Mouse (Mus musculus) forebrain, embryonic 15.5 days (tissue): ENCODE data around the gene Tmx1. TPM values are rescaled to one million over a fixed set of nuclear protein-coding genes. Genes with fewer than 3 reads are reported as not detected.

ENCODE experiments used
- ATAC-seq: fragments of 200-750 bp; cut with Nextera tagmentation; replicated peaks from 2 replicates; pipeline ENCODE4 v1.8.0; 2017; ENCODE audit warnings: mild to moderate bottlenecking, moderate TSS enrichment, moderate library complexity
- H3K27ac ChIP-seq: fragments of 300-500 bp; sonication (generic); replicated peaks from 2 replicates; pipeline ENCODE4 v1.5.1; 2015; ENCODE audit warnings: mild to moderate bottlenecking, inconsistent platforms
- H3K27me3 ChIP-seq: fragments of 300-500 bp; sonication (generic); 2 replicates; pipeline ENCODE4 v1.6.1; 2015; ENCODE audit warnings: inconsistent platforms
- H3K36me3 ChIP-seq: fragments of 300-500 bp; sonication (generic); 2 replicates; pipeline ENCODE4 v1.6.1; 2015; ENCODE audit warnings: mild to moderate bottlenecking, inconsistent platforms
- H3K4me1 ChIP-seq: fragments of 300-500 bp; sonication (generic); 2 replicates; pipeline ENCODE4 v1.6.1; 2015; ENCODE audit warnings: inconsistent platforms
- H3K4me2 ChIP-seq: fragments of 300-500 bp; sonication (generic); replicated peaks from 2 replicates; pipeline ENCODE4 v1.6.1; 2015; ENCODE audit warnings: mild to moderate bottlenecking, inconsistent platforms
- H3K4me3 ChIP-seq: fragments of 300-500 bp; sonication (generic); 2 replicates; pipeline ENCODE4 v1.5.1; 2015; ENCODE audit warnings: mild to moderate bottlenecking, inconsistent platforms
- H3K9ac ChIP-seq: fragments of 300-500 bp; sonication (generic); replicated peaks from 2 replicates; pipeline ENCODE4 v1.6.1; 2015; ENCODE audit warnings: mild to moderate bottlenecking, inconsistent platforms
- H3K9me3 ChIP-seq: fragments of 300-500 bp; sonication (generic); 2 replicates; pipeline ENCODE4 v1.6.1; 2016; ENCODE audit warnings: inconsistent platforms
- WGBS: fragments of 180-500 bp; shearing (Covaris S2); methylation state at CpG from one replicate; pipeline ENCODE4 v1.1.7; 2015; ENCODE audit warnings: mixed read lengths; 5-methylcytosine and 5-hydroxymethylcytosine counted together
- polyA plus RNA-seq: library from polyadenylated mRNA; unstranded; fragments of >200 nt; fragmentation: Nextera tagmentation; extraction: Ambion mirVana; gene quantifications from 2 replicates; pipeline ENCODE4 v1.2.1, GENCODE M21; 2015

Gene Tmx1
- polyA plus RNA-seq, result 118 and 130 TPM in 2 replicates

DNA sequence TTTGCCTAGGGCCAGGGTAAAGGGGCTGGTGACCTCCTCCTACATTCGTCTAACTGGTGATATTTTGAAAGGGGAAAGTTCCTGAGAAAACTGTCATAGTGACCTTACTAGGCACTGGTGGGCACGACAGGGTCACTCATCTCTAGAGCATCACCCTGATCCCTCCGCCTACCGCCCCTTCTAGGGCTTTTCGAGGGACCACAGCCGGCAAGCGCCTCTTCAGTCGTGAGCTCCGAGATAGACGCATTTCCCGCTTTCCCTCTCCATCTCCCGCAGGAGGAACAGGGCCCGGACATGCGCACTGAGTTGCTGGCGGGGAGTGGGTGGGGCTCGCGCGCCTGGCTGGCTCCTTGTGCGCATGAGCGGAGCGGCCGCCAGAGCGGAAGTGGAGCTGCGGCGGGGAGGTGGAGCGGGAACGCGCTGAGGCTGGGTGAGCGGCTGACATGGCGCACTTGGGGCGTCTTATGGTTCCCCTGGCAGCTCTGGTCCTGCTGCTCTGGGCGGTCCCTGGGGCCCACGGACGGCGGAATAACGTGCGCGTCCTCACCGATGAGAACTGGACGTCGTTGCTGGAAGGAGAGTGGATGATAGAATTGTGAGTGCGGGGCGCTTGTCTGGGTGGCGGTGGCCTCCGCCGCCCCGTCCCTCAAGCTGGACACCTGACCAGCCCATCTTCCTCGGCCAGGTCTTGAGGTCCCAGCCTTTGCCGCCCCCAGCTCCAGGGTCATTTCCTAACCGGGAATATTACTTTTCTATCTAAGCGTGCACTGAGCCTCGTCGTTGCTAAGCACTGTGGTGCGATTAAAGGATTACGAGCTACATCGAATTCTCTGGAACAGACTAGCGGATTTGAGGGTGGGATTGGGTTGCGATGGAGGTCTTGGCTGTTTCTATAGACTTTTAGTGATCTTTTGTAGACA lies at the start of gene Tmx1:
Tmx1 (plus strand) TSS at position 370 of the 920 bp plus-strand sequence.
- ATAC-seq, result peak; percentile 99
- H3K9me3 ChIP-seq, result no peaks in the 10 kb centered on the region
- peak within 1 kb of the TSS; percentile 84 for H3K9ac ChIP-seq
- peaks cover 3% of the 10 kb centered on the region; the same call in 1 of the 2 replicates for H3K36me3 ChIP-seq
- H3K27ac ChIP-seq, result peak within 1 kb of the TSS; percentile 84
- no peaks in the 10 kb centered on the region for H3K27me3 ChIP-seq
- peaks cover 23% of the 10 kb centered on the region for H3K4me1 ChIP-seq
- peak within 1 kb of the TSS; percentile 68 for H3K4me2 ChIP-seq
- under 1% methylated on average over 55 of the region's 58 CpGs for WGBS
- peak within 1 kb of the TSS; percentile 83 for H3K4me3 ChIP-seq

DNA sequence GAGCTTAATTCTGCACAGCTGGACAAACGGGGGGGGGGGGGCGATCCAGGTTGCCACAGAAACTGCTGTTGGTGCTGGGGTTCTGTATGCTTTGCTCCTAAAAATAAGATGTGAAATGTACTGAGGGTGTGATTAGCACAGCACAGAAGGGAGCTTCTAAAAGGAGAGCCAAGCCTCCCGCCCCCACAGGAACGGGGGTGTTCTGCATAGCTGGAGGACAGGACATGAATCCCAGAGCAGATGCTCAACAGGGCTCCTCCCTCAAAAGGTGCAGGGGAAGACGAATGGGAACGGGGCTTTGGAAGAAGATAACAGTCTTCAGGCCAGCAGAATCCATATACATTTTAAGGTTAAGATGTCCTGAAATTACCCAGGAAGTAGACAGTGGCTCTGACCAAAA lies 48.6 kb upstream of the Tmx1 start:
- no peaks in the 10 kb centered on the region for H3K9me3 ChIP-seq
- H3K27ac ChIP-seq, result no peak overlapping the region
- no peaks in the 10 kb centered on the region for H3K36me3 ChIP-seq
- no peak overlapping the region for H3K4me3 ChIP-seq
- H3K9ac ChIP-seq, result no peak overlapping the region
- no peak for ATAC-seq
- 64% methylated on average over 6 of the region's 6 CpGs for WGBS
- H3K27me3 ChIP-seq, result no peaks in the 10 kb centered on the region
- no peaks in the 10 kb centered on the region for H3K4me1 ChIP-seq
- H3K4me2 ChIP-seq, result no peak overlapping the region

GRCm38 (mm10) chr12:70408396-70408795 lies 44.5 kb upstream of the Tmx1 start:
- no peak overlapping the region for H3K27ac ChIP-seq
- 76% methylated on average over 1 of the region's 1 CpGs for WGBS
- no peaks in the 10 kb centered on the region for H3K36me3 ChIP-seq
- no peaks in the 10 kb centered on the region for H3K27me3 ChIP-seq
- H3K9me3 ChIP-seq, result no peaks in the 10 kb centered on the region
- no peak overlapping the region for H3K4me3 ChIP-seq
- H3K4me2 ChIP-seq, result no peak overlapping the region
- no peaks in the 10 kb centered on the region for H3K4me1 ChIP-seq
- H3K9ac ChIP-seq, result no peak overlapping the region
- no peak for ATAC-seq

- no peak for ATAC-seq
- 70% methylated on average over 2 of the region's 2 CpGs for WGBS
- no peak overlapping the region for H3K27ac ChIP-seq
Observed at GRCm38 (mm10) chr12:70409600-70409999, 43.3 kb upstream of the Tmx1 start.

GRCm38 (mm10) chr12:70420216-70420615 lies 32.7 kb upstream of the Tmx1 start:
- WGBS, result 79% methylated on average over 1 of the region's 1 CpGs
- Histone ChIP-seq H3K9ac (no peak overlapping the region), H3K4me1 (no peaks in the 10 kb centered on the region), H3K4me3 (no peak overlapping the region), H3K27me3 (no peaks in the 10 kb centered on the region), H3K4me2 (no peak overlapping the region), H3K9me3 (no peaks in the 10 kb centered on the region), H3K36me3 (no peaks in the 10 kb centered on the region), H3K27ac (no peak overlapping the region)
- no peak for ATAC-seq

More at GRCm38 (mm10) chr12:70409600-70409999, 43.3 kb upstream of the Tmx1 start:
- Histone ChIP-seq H3K27me3 (no peaks in the 10 kb centered on the region), H3K4me3 (no peak overlapping the region), H3K4me2 (no peak overlapping the region), H3K9ac (no peak overlapping the region), H3K36me3 (no peaks in the 10 kb centered on the region), H3K9me3 (no peaks in the 10 kb centered on the region), H3K4me1 (no peaks in the 10 kb centered on the region)

- Histone ChIP-seq H3K4me1 (no peaks in the 10 kb centered on the region), H3K4me3 (no peak overlapping the region), H3K36me3 (no peaks in the 10 kb centered on the region), H3K4me2 (no peak overlapping the region), H3K9ac (no peak overlapping the region), H3K27me3 (no peaks in the 10 kb centered on the region), H3K27ac (no peak overlapping the region), H3K9me3 (no peaks in the 10 kb centered on the region)
- no peak for ATAC-seq
- 78% methylated on average over 3 of the region's 3 CpGs for WGBS
Observed at GRCm38 (mm10) chr12:70421028-70421427, 31.9 kb upstream of the Tmx1 start.

DNA sequence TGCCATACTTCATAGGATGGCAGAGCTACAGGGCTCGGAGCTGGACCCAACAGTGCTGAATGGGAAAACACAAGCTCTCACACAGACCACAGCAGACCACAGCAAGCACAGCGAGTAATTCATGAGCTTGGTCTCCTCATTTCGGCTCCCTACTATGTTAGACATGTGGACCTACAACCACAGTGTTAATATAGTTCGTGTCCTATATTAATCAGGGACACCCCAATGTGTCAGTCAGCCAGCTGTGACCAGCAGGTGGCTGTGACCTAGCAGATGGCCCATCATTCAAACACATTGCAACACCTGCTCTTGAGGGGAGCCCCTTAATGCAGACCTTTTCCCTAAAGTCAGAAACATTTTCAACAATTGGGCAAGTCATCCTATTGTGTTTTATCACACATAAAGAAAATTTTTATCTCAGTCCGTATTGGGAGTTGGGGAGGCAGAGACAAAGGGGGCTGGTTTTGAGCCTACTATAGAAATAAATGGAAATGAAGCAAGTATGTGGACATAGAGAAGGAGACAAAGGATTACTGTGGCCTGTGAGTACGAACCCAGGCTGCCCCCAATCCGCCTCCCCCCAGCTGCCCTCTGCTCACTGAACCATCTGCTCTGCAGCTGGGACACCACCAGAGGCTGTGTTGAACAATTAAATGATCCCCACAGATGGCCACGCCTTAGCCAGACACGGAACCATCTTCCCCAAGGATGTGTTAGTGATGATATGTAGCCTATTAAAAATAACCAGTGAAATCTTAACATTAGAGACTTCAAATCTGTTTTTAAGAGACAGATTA lies 30.4 kb upstream of the Tmx1 start:
- no peaks in the 10 kb centered on the region for H3K27me3 ChIP-seq
- no peak for ATAC-seq
- no peak overlapping the region for H3K4me3 ChIP-seq
- H3K4me1 ChIP-seq, result no peaks in the 10 kb centered on the region
- H3K4me2 ChIP-seq, result no peak overlapping the region
- no peak overlapping the region for H3K9ac ChIP-seq
- WGBS, result 60% methylated on average over 9 of the region's 9 CpGs
- no peaks in the 10 kb centered on the region for H3K9me3 ChIP-seq
- no peak overlapping the region for H3K27ac ChIP-seq
- H3K36me3 ChIP-seq, result no peaks in the 10 kb centered on the region

GRCm38 (mm10) chr12:70427885-70428284 lies 25.0 kb upstream of the Tmx1 start:
- Histone ChIP-seq H3K36me3 (no peaks in the 10 kb centered on the region), H3K27me3 (no peaks in the 10 kb centered on the region), H3K9ac (no peak overlapping the region), H3K4me3 (no peak overlapping the region), H3K4me2 (no peak overlapping the region), H3K4me1 (peaks cover 18% of the 10 kb centered on the region), H3K27ac (no peak overlapping the region), H3K9me3 (no peaks in the 10 kb centered on the region)
- WGBS, result 75% methylated on average over 3 of the region's 3 CpGs
- ATAC-seq, result no peak

- 75% methylated on average over 4 of the region's 4 CpGs for WGBS
- no peaks in the 10 kb centered on the region for H3K9me3 ChIP-seq
- H3K4me2 ChIP-seq, result no peak overlapping the region
- H3K27ac ChIP-seq, result no peak overlapping the region
- no peak overlapping the region for H3K4me3 ChIP-seq
- no peaks in the 10 kb centered on the region for H3K27me3 ChIP-seq
- no peak overlapping the region for H3K9ac ChIP-seq
- peaks cover 18% of the 10 kb centered on the region for H3K4me1 ChIP-seq
- no peak for ATAC-seq
- H3K36me3 ChIP-seq, result no peaks in the 10 kb centered on the region
Observed at GRCm38 (mm10) chr12:70429637-70430036, 23.3 kb upstream of the Tmx1 start.

GRCm38 (mm10) chr12:70430307-70430950 lies 22.5 kb upstream of the Tmx1 start:
- peak overlapping the region; percentile 67 for H3K27ac ChIP-seq
- no peak overlapping the region; the same call in 1 of the 2 replicates for H3K9ac ChIP-seq
- no peaks in the 10 kb centered on the region for H3K36me3 ChIP-seq
- no peaks in the 10 kb centered on the region for H3K27me3 ChIP-seq
- peak; percentile 47 for ATAC-seq
- no peaks in the 10 kb centered on the region for H3K9me3 ChIP-seq
- H3K4me1 ChIP-seq, result peaks cover 18% of the 10 kb centered on the region
- H3K4me3 ChIP-seq, result no peak overlapping the region
- H3K4me2 ChIP-seq, result no peak overlapping the region
- WGBS, result 23% methylated on average over 8 of the region's 8 CpGs

DNA sequence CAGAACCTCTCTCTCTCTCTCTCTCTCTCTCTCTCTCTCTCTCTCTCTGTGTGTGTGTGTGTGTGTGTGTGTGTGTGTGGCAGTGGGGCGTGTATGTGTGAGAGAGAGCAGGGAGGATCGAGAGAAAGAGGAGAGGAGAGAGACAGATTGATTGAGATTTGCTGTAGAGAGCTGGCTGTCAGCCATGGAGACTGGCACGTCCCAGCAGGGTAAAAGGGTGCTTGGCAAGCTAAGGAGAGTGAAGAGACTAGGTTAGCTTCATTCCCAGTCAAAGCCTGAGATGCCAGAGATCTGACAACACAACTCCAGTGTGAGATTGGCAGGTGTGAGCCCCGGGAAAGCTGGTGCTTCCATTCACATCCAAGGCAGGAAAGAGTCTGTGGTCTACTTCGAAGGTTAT lies 21.5 kb upstream of the Tmx1 start:
- H3K4me2 ChIP-seq, result no peak overlapping the region
- H3K27me3 ChIP-seq, result no peaks in the 10 kb centered on the region
- H3K27ac ChIP-seq, result peak overlapping the region; percentile 67
- H3K4me3 ChIP-seq, result no peak overlapping the region
- H3K4me1 ChIP-seq, result peaks cover 18% of the 10 kb centered on the region
- H3K36me3 ChIP-seq, result no peaks in the 10 kb centered on the region
- WGBS, result 35% methylated on average over 5 of the region's 5 CpGs
- peak; percentile 90 for ATAC-seq
- no peak overlapping the region for H3K9ac ChIP-seq
- no peaks in the 10 kb centered on the region for H3K9me3 ChIP-seq

DNA sequence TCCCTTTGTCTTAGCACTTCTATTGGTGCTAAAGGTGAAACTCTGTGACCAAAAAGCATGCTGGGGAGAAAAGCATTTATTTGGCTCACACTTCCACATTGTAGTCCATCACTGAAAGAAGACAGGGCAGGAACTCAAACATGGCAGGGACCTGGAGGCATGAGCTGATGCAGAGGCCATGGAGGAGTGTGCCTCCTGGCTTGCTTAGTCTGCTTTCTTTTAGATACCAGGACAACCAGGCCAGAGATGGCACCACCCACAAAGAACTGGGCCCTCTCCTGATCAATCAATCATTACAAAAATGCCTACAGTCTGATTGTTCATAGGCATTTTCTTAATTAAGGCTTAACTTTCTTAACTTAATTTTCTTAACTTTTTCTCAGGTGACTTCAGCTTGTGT lies 2.9 kb upstream of the Tmx1 start:
- Histone ChIP-seq H3K4me2 (no peak overlapping the region), H3K4me1 (peaks cover 19% of the 10 kb centered on the region), H3K4me3 (no peak overlapping the region), H3K9ac (no peak overlapping the region), H3K9me3 (no peaks in the 10 kb centered on the region), H3K36me3 (no peaks in the 10 kb centered on the region), H3K27me3 (no peaks in the 10 kb centered on the region), H3K27ac (no peak overlapping the region)
- no peak for ATAC-seq
